Mouse (Mus musculus): Measurements from ENCODE around the gene Snd1. TPM values are rescaled to one million over a fixed set of nuclear protein-coding genes. Genes with fewer than 3 reads are reported as not detected.

Snd1 gene
- total RNA-seq, 4 experiments from 2014 or later, result 101 to 116 (median 115) TPM

DNA sequence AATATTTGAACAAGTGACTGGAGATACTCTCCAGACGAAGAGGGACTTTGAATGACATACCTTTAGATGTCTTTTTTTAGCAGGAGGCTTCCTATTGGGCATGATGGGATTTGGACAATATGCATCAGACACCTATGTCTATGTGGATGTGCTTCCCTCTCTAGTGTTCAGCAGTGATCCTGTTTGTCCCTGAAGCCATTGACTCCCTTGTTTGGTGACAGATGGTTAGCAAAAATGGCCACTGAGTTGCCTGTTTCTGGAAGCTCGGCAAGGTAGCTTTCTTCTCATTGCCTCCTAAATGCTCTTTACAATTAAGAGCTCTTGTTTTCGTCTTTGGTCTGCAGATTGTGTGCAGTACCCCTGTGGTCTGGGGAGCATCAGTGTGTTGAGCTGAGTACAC lies 158.7 kb downstream of the Snd1 start:
- no peak for DNase-seq (ENCODE audit: low spot score in 2 of 2)

DNA sequence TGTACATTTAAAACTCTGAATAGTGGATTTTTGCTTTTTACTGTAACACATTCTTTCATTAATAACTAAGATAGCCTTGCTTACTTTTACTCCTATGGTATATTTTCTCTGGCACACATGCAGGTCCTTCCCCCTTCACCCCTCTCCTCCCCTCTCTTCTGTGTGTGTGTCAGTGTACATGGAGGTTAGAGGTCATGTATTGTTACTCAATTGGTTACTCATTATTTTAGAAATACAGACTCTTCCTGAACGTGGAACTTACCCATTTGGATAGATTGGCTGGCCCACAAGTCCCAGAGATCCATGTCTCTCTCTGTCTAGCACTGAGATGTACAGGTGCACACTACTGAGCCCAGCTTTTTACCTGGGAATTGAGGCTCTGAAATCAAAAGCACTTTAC lies 160.2 kb downstream of the Snd1 start:
- DNase-seq (ENCODE audit: low spot score in 2 of 2), result no peak

DNA sequence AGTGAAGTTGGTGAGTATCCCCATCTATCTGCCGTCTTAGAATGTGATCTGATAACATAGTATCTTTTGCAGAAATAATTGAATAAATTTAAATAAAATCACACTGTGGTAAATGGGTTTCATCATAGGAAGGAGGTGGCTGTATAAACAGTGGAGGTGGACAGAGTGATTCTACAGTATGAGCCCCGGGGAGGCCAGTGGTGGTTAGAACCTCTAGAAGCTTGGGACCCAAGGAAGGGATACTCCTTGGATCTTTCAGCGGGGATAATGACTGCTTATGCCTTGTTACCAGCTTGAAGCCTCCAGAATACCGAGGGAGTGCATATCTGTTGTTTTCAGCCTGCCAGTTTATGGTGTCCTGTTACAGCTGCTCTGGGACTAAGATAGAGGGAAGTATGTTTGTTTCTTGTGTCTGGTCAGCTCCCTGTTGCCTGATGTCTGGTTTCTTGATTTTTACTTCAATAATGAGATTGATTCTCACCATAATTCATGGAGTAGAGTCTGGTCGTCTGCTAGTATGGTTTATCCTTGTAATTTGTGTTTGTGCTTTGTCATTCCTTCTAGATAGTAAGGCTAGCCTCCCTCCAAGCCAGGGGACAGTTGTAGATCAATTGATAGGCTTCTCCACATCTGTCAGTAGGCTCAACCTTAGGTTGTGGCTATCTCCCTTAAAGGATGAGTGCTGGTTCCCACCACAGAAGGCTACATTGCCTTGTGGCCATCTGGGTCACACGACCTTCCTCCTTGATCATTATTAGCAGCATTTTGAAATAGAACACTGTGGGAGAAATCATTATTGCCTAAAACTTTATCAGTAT lies 160.8 kb downstream of the Snd1 start:
- DNase-seq (ENCODE audit: low spot score in 2 of 2), result no peak

DNA sequence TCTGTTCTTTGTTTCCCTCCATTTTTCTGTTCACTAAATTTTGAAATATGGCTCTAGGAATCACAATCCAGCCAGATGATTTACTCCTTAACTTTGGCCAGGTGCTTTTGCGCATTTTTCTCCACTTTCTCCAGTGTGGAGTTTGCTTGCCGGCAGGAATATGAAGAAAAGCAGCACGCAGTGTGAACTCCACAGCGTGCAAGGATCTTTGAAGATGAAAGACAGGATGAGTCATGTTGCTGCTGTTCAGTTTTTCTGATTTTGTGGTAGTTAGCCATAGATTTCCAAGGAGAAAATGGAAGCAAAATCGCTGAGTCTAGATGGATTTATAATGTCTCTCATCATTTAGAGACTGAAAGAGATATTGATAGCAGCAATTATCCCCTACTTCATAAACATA lies 165.1 kb downstream of the Snd1 start:
- DNase-seq (ENCODE audit: low spot score in 2 of 2), result no peak

DNA sequence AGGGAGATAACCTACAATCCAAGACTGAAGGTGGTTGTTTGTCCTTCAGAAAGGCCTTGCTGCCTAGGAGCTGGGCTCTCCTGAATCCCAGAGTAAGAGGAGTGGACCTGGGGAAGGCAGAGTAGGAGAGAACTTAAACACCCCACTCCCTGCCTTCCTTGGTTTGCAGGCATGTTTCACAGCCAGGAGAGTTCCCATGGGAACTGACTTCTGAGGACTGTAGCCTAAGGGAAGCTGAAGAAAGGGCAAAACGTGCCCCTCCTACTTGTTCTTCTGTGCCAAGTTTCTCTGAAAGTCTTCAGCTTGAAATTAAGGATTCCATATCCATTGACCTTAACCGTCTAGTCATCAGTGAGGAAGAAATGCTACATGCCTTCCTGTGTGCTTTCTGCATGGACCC lies 168.0 kb downstream of the Snd1 start:
- DNase-seq (ENCODE audit: low spot score in 2 of 2), result no peak

DNA sequence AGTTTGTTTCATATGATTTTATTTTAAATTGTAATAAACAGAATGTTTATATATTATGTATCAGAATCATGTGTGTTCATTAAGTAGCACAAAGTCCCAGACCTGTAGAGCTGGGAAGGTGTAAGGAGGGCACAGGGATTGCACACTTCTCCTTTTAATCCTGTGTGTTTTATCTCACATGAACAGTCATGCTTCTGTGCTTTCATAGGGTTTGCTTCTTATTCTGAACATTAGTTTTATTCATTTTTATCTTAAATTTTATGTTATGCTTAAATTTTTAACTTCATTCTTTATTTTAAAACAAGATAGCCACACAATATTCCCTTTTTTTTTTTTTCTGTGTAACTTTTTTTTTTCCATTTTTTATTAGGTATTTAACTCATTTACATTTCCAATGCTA lies 170.3 kb downstream of the Snd1 start:
- no peak for DNase-seq (ENCODE audit: low spot score in 2 of 2)

DNA sequence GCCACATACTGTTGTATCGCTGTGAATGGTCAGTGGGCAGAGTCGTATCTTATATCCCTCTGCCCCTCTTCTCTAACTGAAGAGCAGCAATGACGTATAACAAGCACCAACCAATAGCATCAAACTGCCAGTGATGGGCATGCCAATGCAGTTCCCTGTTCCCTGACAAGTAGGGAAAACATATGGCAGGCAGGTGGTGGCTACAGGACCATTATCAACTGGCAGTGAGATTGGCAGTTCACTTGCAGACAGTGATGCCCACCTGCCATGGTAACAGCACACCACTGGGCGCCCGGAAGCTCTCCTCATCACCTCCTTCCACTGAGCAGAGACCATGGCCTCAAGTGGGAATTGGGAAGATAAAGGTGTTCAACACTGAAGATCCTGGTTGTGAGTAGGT lies 181.6 kb downstream of the Snd1 start:
- DNase-seq (ENCODE audit: low spot score in 2 of 2), result no peak

DNA sequence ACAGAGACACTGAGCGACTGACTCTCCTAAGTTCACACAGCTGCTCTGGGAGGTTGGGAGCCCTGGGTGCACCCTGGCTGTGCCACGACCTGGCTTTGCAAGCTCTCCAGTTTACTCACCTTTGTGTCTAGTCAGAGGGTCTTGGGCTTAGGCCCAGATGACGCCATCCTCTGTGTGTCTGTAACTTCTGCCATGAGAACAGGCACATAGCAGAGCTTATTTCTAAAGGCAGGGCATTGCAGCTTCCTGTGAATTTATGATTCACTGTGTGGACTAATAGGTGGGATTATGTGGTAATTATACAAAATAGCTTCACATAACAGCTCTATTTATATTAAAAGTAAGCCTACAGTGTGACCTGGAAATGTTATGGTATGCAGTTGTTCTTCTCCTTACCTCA lies 188.1 kb downstream of the Snd1 start:
- DNase-seq (ENCODE audit: low spot score in 2 of 2), result no peak

DNA sequence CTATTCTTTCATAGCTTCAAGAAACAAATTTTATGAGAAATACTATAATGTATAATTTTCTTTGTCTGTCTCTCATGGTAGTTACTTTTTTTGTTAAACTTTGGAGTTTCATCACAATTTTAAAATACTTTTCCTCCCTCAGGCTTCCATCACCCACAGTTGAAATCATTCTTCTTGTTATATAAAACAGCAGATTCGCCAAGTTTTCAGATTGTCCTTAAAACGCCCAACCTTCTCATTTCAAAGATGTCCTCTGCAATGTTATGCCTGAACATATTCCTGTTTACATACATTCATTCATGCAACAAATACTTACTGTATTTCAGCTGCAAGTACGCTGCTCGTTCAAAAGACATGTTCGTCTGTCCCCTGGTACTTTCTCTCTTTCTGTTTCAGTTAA lies 188.7 kb downstream of the Snd1 start:
- DNase-seq (ENCODE audit: low spot score in 2 of 2), result no peak

DNA sequence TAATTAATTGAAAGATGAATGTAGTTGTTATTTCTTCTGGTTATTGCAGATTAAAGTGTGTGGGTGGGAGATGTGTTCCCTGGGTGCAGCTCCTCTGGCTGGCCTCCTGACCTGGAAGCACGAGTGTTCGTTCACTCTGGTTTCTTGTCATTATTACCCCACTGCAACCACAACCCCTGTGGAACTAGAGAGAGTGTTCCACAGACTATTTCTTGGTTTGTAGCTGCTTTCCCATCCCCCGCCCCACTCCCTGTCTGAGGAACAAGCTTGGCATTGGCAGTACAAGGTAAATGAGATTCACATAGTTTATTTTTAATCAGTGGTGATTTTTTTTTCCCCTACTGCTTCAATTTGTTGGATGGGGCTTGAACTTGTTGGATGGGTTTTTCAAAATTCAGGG lies 189.8 kb downstream of the Snd1 start:
- no peak for DNase-seq (ENCODE audit: low spot score in 2 of 2)

DNA sequence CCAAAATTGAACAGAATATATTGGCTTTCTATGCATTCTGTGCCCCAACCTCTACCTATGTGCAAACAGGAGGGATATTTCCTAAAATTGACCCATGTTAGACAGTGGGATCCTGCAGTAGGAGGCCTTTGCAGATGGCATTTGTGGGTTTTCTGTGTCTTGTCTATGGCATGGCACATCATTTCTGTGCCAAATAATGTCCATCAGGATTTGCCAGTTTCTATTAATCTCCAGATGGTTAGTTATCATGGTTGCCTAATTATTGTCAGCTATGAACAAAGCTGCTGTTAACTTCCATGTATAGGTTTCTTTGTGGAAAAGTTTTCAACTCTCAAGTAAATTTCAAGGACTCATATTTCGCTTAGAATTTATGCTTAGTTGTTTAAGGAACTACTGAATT lies 192.6 kb downstream of the Snd1 start:
- no peak for DNase-seq (ENCODE audit: low spot score in 2 of 2)

DNA sequence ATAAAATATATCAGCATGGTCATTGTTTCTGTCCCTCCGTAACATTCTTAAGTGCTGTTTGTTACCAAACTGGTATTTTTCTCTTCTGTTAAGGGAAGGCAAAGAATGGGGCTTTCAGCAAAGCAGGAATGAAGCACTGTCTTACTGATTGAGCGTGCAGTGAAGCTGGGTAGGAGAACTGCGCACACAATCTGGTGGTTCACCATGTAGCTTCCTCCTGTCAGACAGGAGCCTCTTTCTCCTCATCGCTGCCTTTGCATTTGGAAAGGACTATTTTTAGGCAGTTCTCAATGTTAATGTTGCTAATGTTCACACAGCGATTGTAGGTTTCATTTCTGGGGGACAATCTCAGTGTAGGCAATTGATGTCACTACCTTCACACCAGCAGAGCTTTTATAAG lies 194.3 kb downstream of the Snd1 start:
- DNase-seq (ENCODE audit: low spot score in 2 of 2), result no peak

DNA sequence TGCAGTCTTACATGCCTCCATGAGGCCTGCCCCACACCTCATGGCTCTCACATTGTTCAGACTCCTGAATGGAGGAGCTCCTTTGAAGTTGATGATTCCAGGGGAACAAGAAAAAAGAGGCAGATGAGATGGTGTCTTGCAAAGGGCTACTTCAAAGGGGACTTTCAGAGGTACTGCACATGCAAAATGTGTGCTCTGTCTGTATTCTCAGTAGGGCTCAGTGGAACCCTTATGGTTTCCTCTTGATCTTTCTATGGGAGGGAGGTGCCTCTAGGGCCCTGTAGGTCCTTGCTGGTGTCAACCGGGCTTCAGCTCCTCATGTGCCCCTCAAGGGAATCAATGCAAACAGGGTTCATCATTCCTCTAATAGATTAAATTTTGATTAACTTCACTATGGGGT lies 197.4 kb downstream of the Snd1 start:
- DNase-seq (ENCODE audit: low spot score in 2 of 2), result no peak

DNA sequence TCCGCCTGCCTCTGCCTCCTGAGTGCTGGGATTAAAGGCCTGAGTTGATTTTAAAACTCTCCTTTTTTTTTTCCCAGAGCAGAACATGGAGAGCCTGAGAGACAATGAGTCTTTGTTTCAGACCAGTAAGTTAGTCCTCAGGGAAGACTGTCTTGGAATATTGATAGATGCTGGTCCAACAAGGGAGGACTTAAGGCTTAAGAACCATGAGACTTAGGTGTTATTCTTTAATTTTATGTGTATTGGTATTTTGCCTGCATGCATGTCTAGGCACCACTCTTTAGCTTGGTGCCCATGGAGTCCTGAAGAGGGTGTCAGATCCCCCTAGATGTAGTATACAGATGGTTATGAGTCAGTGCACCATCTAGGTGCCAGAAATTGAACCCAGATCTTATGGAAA lies 199.7 kb downstream of the Snd1 start:
- no peak for DNase-seq (ENCODE audit: low spot score in 2 of 2)

DNA sequence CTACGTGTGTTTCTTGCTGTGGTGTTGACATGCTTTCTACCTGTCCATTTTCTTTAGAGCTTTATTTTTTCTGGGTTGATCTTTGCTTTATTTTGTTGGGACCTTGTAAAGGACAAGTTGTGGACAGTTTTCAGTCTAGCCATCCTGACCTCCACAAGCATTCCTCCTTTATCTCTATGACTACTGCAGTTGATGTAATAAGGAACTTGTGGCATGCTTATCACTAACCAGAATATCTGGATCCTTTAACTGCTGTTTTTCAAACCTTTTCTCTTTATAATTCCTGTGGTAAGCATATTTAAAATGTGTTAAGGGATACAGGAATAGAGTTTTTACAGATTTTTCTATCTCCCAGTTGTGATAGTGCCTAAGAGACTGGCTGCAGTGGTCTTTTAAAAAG lies 204.0 kb downstream of the Snd1 start:
- no peak for DNase-seq (ENCODE audit: low spot score in 2 of 2)

DNA sequence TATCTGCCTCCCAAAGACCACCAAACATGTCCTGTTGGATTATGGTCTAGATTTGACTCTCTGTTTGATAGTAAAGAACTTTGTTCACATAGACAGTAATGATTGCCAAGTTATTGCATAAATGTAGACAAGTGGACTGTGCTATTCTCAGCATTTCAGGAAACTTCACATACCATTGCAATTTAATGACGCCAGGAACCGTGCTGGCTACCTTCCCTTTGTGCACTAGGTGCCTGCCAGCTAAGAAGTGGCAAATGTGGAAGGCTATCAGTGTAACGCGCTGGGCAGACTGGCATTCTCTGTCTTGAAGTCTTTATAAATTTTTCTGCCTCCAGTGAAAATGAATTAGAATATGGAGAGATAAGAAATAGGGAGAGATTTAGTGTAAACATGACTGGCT lies 205.6 kb downstream of the Snd1 start:
- DNase-seq (ENCODE audit: low spot score in 2 of 2), result no peak

DNA sequence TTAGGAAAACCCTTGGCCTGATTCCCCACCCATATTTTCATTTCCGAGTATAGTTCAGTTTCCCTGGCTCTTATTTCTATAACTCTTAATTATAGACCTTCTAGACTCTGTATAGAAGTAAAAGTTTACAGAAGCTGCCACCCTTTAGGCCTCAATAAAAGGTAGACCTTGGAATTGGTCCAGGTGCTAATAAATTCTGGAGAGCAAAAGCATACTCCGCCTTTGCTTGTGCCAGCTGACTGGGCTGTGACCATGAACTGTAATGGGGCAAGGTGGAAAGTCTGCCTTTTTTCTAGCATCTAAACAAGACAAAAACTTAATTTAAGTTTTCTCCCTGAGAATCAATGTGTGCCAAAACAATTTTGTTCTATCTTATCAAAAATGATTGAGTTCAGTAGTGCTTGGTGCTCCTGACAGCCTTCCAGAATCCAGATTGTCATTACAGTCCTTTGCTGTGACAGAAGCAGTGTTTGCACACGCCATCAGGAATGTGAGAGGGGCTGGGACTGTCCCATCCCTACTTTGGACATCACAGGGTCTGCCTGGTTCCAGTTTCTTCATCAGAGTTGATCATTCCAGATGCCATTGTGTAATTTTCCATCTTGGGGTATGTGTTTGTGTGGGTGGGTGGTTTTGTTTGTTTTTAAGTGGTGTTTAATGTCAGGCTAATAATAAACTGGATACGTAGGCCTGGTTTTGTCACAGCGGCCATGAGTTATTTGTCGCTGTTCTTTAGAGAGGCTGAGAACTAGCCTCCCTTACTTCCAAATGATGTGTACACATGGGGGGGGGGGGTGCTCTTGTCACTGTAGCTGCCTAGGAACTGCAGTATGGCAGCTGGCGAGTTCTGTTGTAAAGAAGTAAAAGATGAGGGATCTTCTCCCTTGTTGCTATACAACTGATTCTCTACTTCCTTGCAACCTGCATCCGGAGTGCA lies 206.8 kb downstream of the Snd1 start:
- no peak for DNase-seq (ENCODE audit: low spot score in 2 of 2)

DNA sequence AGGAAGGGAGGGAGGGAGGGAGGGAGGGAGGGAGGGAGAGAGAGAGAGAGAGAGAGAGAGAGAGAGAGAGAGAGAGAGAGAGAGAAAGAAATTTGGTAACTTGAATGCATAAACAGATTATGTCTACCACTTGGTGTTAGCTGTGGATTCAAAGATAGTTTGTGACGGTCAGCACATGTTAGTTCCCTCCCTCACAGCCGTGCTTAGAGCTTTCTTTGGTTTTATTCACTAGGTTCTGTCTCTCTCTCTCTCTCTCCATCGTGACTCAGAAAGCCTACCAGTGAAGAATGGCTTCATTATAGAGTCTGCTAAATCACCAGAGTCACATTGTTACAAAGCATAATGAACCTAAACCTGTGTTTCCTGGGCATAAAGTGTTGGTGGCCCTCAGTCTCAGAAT lies 210.1 kb downstream of the Snd1 start:
- no peak for DNase-seq (ENCODE audit: low spot score in 2 of 2)

DNA sequence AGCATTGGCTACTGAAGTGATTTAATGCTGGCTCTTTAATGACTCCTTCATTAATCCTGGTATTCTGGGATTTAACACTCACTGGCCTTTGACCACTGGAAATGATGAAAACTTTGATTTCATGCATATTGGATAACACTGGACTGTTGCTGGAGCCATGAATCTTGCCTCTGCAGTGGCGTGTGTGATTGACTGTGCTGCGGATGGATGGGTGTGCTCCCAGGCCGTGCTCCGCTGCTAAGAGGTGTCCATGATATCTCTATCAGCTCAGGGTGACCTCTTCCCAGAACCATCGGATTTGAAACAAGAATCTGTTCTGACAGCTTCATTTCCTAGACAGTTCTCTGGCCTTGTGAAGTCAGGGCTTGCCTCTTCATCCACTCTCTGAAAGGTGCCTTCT lies 210.8 kb downstream of the Snd1 start:
- DNase-seq (ENCODE audit: low spot score in 2 of 2), result no peak

DNA sequence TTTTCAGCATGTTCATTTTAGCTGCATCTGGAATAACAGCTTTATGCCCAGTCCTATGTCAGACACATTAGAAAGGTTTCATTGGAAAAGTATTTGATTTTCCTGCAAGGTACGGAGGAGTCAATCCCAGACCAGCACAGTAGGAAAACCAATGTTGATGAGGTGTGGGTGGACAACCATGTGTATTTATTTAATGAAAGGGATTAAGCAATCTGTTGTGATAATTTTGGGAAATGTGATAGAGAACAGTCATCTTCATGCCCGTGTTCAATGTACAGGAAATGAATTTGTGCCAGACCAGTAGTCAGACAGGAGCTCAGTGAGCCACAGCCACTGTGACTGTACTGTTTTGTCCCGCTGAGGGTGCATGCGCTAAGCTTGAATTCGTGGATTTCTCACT lies 212.8 kb downstream of the Snd1 start:
- no peak for DNase-seq (ENCODE audit: low spot score in 2 of 2)

DNA sequence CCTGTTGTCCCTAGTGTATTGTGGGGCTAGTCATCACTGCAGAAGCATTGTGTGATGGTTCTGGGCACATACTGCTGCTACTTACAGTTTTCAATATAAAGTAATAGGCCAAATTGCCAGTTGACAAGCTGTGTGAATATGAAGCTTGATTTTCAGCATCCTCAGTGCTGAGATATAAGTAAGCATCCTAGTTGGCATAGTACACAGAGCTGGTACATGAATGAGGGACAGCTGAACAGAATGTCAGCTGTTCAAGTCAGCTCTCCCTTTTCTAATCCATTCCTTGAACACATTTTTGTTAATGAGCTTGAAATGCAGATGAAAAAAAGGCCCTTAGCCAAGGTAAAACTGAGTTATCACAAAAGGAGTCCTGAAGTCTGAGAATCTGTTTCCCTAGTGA lies 217.7 kb downstream of the Snd1 start:
- no peak for DNase-seq (ENCODE audit: low spot score in 2 of 2)

DNA sequence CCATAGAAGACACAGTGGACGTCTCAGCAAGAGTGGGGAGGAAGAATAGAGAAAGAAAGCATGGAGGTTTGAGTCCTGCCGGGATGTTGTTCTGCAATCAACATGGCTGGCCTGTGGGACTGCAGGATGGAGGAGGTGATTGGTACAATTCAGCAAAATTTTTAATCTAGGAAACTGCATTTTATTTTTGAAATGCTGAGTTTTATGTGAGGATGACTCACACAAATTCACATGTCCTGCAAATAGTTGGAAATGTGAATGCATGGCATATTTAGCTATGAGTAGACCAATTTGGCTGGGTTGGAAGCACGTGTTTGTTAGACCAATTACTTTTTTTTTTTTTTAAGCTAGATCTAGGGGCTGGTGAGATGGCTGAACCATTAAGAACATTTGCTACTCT lies 222.3 kb downstream of the Snd1 start:
- no peak for DNase-seq (ENCODE audit: low spot score in 2 of 2)

DNA sequence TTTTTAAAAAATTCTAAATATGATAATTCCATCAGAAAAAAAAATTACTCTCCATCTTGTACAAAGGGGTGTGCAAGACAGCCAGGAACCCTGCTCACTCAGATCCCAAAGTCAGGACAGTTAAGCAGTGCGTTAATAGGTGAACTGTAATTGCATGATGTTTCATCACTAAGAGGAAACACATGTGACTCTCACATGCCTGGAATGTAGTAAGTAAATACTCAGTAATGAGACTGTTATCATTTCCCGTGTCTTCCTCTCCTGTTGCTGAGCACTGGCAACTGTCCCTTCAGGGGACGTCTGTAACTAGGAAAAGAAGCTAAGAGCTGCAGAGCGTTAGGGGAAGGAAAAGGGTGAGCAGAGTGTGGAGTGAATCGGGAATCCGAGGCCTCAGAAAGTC lies 229.7 kb downstream of the Snd1 start:
- no peak for DNase-seq (ENCODE audit: low spot score in 2 of 2)
